Mouse (Mus musculus): ENCODE results near the gene Sik1.

Gene Sik1

DNA sequence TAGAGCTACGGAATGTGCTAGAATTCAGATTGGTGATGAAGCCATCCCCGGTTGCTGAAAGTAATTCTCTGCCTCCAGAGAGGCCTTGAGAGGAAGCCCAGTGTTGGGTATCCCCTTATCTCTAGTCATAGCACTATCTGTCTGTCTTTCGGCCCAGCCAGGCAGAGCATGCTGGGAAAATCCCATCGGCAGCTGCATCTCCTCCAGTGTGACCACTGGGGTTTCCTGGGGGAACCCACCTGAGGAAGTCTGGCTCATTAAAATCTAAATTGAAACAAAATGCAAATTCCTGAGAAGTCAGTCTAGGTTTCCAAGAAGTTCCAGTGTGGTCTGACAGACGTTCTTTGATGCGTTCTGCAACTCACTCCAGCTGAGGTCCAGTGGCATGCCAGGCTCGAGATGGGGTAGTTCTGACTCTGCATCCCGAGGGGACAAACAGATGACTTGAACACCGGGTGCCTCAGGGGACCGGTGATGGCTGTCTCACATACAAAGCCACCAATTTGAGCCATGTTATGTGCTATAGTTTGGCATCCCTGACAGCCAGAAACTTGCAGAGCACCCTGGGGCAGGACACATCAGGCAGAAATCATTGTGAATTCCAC lies 19.8 kb upstream of the Sik1 start:
- no peak for DNase-seq

- DNase-seq = no peak
Measured at GRCm38 (mm10) chr17:31874691-31875090, 19.1 kb upstream of the Sik1 start.

GRCm38 (mm10) chr17:31873973-31874372 lies 18.4 kb upstream of the Sik1 start:
- no peak for DNase-seq

DNA sequence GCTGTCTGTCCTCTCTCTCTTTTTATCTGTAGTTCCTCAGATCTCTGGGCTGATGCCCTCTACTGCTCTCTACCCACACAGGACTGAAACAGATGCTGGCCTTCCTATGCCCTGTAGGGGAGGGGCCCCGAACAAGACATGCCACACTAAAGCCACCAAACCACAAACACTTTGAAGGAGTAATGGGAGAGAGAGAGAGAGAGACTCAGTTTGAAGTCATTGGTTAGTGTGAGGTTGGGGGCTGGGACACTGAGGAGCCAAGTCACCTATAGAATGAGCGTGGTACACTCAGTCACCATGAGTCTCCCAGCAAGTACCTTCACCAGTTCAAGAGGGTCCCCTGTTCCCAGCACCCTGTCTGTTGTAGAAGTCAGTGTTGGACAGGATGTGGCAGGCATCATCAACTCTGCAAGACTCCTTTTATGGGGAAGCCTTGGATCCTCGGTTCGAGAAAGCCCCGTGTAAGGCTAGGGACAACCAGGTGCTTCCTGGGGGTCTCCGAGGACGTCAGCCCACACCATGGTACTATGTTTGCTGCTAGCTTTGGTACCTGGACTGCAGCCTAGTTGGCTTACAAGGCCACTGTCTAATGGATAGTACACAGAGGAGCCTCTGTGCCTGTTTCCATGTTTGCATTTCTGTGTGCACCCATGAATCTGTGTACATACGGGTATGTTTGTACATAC lies 17.7 kb upstream of the Sik1 start:
- no peak for DNase-seq

DNA sequence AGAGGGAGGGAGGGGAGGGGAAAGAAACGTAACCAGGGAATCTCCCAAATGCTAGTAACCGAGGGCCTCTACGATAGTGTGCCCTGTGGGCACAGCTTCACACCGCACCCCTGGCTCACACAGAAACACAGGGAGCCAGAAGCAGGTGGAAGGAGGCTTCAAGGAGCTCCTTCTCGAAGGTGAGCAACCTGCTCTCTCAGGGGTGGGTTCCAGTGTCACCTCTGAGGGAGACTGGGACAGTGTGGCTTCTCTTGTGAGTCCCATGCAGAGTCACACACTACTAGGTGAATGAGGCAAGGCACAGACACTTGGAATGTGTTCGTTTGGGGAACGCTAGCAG lies 17.2 kb upstream of the Sik1 start:
- DNase-seq = no peak

- no peak for DNase-seq
Measured at GRCm38 (mm10) chr17:31871968-31872825, 16.6 kb upstream of the Sik1 start.

- no peak for DNase-seq
Measured at GRCm38 (mm10) chr17:31870931-31871421, 15.4 kb upstream of the Sik1 start.

DNA sequence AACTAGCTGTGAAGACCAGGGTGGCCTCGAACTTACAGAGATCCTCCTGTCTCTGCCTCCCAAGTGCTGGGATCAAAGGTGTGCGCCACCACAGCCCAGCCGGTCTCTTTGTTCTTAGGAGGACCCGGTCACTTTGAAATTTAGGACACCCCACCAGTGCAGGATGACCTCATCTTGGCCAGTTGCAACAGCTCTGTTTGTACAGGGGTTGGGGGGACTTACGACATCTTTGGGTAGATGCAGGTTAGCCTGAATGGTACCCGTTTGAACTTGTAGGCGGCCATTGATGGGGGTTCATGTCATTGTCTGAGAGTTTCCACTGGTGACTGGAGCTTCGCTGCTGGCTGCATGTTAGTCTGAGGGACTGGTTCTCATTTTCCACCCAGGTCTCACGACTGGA lies 14.8 kb upstream of the Sik1 start:
- DNase-seq = no peak

- no peak for DNase-seq
Measured at GRCm38 (mm10) chr17:31868076-31868475, 12.5 kb upstream of the Sik1 start.

DNA sequence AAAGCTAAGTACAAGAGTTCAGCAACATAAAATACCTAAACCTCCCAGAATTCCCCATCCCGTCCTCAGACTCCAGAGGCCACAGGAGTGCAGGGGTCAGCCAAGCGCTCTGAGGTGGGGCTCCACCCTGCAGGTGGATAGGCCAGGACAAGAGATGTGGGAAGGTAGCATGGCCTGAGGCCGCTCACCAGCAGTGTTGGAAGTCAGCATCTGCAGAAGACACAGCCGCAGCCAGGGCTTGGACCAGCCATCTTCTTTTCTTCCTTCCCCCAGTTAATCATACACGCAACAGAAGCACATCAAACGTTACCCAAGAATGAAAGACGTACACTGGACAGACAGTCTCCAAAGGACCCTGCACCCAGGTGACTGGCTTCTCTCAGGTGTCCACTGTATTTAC lies 11.5 kb upstream of the Sik1 start:
- DNase-seq = no peak

- DNase-seq = no peak
Measured at GRCm38 (mm10) chr17:31865636-31866035, 10.0 kb upstream of the Sik1 start.

GRCm38 (mm10) chr17:31864666-31865450 lies 9.3 kb upstream of the Sik1 start:
- no peak for DNase-seq

- DNase-seq = no peak
Measured at GRCm38 (mm10) chr17:31863151-31863815, 7.7 kb upstream of the Sik1 start.

DNA sequence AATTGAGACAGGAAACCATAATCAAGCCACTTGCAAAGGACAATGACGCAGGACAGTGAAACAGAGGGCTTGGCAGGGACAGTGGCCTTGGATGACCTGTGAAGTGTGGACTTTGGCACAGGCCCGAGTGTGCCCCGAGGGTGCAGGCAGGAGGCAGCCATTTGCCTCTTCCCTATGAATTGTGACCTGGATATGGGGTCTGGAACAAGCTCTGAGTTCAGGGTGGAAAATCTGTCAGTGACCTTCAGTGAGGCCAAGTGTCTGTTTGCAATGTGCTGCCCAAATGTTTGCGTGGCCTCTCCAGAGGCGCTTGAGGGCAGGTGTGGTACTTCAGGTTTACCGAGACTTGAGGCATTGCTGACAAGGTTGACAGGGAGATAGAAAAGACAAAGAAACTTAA lies 6.5 kb upstream of the Sik1 start:
- no peak for DNase-seq

GRCm38 (mm10) chr17:31861661-31862060 lies 6.1 kb upstream of the Sik1 start:
- no peak for DNase-seq

DNA sequence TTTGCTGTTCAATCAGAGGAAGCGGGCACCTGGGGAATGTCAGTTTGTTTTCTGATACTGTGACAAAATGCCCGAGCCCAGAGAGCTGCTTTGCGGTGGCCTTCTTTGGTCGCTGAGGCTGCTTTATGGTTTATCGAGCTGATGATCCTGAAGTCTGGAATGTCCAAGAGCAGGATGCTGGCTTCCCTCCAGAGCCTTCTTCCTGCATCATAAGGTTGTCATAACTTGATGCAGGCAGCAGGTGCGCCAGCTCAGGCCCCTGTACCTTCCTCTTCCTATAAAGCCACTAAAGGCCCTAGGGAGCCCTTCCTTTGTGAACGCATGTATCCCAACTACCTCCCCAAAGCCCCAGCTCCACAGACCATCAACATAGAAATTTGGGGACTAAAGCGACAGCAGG lies 5.3 kb upstream of the Sik1 start:
- no peak for DNase-seq

GRCm38 (mm10) chr17:31859367-31859766 lies 3.8 kb upstream of the Sik1 start:
- DNase-seq = no peak

DNA sequence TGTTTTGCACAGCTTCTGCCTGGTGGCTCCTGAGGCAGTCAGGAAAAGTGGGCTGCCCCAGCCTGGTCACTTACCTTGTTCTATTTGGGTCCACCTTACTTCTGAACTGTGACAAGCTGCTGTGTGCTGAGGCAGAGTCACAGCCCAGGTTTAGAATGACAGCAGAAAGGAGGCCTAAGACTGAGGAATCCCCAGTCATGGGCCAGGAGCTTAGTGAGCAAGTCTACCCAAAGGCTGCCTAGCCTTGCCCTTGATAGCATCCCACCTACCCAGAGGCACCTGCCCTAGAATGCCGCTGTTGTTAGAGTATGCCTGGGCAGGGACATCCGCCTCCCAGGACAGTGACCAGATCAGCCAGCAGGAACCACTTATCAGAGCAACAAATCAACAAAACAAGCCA lies 3.2 kb upstream of the Sik1 start:
- no peak for DNase-seq

DNA sequence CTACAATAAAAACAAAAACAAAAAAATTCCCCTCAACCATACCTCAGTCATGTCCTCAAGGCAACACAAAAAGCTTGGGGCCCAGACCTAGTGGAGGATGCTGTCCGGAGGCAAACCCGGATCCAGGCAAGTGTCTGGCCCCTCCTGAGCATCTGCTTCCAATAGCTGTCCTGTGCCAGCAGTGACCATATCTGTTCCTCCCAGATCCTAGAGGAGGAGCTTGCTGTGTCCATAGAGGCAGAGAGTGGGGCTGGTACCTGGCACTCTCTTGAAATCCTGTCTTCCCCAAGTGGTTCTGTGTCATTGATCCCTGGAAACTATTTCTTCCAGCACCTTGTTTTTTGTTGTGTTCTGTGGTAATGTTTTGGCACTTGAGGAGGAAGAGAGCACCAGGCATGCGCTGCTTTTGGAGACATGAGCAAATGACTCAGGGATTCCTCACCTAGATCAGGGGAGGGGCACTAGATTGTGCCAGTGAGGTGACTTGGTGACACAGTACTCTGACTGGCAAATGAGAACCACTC lies 2.4 kb upstream of the Sik1 start:
- DNase-seq = no peak

DNA sequence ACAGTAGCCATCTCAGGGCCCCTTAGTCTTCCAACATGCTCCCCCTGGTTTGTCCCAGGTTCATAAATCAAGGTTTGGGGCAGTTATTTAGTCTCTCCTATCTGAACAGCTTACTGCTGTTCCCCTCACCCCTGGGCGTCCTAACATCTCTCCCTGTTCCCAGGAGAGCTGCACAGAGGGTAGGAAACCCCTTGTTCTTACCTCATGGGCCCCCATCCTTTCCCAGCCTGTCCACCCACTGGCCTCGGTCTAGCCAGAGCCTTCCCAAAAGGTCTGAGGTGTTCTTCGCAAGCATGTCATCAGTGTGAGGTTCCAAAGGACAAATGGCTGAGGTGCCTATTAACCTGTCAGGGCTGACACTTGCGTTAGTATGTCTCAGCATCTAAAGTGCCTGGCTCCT lies 1.6 kb upstream of the Sik1 start:
- DNase-seq = no peak

DNA sequence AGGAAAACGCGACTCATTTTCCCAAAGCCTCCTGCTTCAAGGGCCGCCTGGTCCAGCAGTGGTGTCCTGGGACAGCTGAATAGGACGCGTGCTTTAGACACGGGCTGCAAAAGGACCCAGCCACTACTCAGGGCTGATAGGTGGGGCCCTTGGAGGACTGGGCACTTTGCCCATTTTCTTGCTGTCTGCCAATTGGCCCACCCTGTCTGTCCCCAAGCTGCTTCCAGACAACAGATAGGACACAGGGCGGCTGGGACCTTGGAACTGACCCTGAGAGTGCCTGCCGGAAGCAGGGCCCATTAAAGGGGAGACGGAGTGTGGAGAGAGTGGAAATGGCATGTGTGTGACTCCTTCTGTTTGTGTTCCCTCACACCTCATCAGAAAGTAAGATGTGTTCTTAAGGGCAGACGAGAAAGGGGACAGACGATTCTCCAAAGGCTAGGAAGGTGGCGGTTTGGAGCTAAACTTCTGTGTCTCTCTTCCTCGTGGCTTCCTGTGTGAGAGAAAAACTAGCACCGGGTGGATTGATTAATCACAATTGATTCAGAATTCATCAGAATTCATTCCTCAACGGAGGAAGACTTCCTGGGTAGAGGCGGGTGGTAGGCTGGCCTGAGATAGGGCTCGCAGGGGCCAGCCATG lies 1.0 kb upstream of the Sik1 start:
- DNase-seq = peak; percentile 36 to 49

Measured in cerebellum, adult 18-20 months (tissue).